In the genomic region with DNA sequence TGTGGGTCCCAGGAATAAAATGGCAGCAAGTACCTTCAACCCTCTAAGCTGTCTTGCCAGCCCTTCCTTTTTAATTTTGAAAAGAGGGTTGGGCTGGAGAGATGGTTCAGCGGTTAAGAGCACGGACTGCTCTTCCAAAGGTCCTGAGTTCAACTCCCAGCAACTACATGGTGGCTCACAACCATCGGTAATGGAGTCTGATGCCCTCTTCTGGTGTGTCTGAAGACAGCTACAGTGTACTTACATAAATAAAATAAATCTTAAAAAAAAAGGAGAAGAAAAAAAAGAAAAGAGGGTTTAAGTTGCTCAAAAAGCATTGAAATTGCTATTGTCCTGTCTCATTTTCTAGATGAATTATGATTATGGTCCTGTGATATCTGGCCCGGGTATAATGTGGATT, we compare ENCODE assay signal across 9 mouse cellular contexts. TPM values are rescaled to one million over a fixed set of nuclear protein-coding genes. Genes with fewer than 3 reads are reported as not detected.
DNase-seq lines count a peak whose midpoint lies in the region; ATAC-seq lines count a peak whose summit lies in the region.
"Had no signal": no experiment of that assay in that cellular context is flagged by ENCODE, and none has a peak within 500 bp of the region (broad histone marks: within the 10 kb centered on the region; RNA-seq: fewer than 3 reads in every experiment).

No protein-coding gene starts in this region.

- ATAC-seq in hindbrain, embryonic 11.5 days (ENCODE audit: low FRiP score): no peak
- ATAC-seq in midbrain, embryonic 15.5 days (replicated peaks): no peak
- ATAC-seq in midbrain, embryonic 16.5 days: no peak
- ATAC-seq in stomach, embryonic 16.5 days (ENCODE audit: insufficient read depth, low FRiP score): no peak

- H3K9ac ChIP-seq in hindbrain, embryonic 11.5 days (ENCODE audit: low read depth, low read length): no peak overlapping the region
- H3K9ac ChIP-seq in midbrain, embryonic 15.5 days: no peak overlapping the region
- H3K9ac ChIP-seq in midbrain, embryonic 16.5 days (ENCODE audit: low read depth, low read length): no peak overlapping the region
- no peak overlapping the region for H3K9ac ChIP-seq in stomach, embryonic 16.5 days (ENCODE audit: low read length)

- H3K27ac ChIP-seq in hindbrain, embryonic 10.5 days: 0 out of 2 replicates have a peak overlapping the region, but pooled peaks have one; percentile 99
- H3K27ac ChIP-seq in hindbrain, embryonic 11.5 days (ENCODE audit: low read depth, low read length): no peak overlapping the region
- H3K27ac ChIP-seq in midbrain, embryonic 15.5 days: no peak overlapping the region
- H3K27ac ChIP-seq in midbrain, embryonic 16.5 days (ENCODE audit: low read length): no peak overlapping the region
- no peak overlapping the region for H3K27ac ChIP-seq in limb, embryonic 10.5 days
- no peak overlapping the region for H3K27ac ChIP-seq in stomach, embryonic 16.5 days (ENCODE audit: low read length)

- no peak for DNase-seq in hindbrain, embryonic 10.5 days (ENCODE audit: low spot score)
- DNase-seq in hindbrain, embryonic 11.5 days (ENCODE audit: low spot score): no peak
- DNase-seq in limb, embryonic 10.5 days (ENCODE audit: low spot score): no peak
- DNase-seq in testis, postnatal 14 days (ENCODE audit: low spot score): no peak
- DNase-seq in layer of hippocampus, postnatal 10 days (ENCODE audit: low spot score in 2 of 2): no peak

- peaks cover 51% of the 10 kb centered on the region for H3K36me3 ChIP-seq in hindbrain, embryonic 10.5 days
- H3K36me3 ChIP-seq in hindbrain, embryonic 11.5 days (ENCODE audit: control insufficient read depth, insufficient read depth, low read length): peaks cover 13% of the 10 kb centered on the region
- peaks cover 32% of the 10 kb centered on the region for H3K36me3 ChIP-seq in midbrain, embryonic 15.5 days (replicated peaks)
- H3K36me3 ChIP-seq in midbrain, embryonic 16.5 days (ENCODE audit: control insufficient read depth, insufficient read depth, low read length): peaks cover 22% of the 10 kb centered on the region
- peaks cover 56% of the 10 kb centered on the region for H3K36me3 ChIP-seq in limb, embryonic 10.5 days
- H3K36me3 ChIP-seq in stomach, embryonic 16.5 days (ENCODE audit: control insufficient read depth, insufficient read depth, low read length): peaks cover 6% of the 10 kb centered on the region

- H3K4me1 ChIP-seq in hindbrain, embryonic 10.5 days (replicated peaks): peaks cover 24% of the 10 kb centered on the region
- H3K4me1 ChIP-seq in hindbrain, embryonic 11.5 days (replicated peaks; ENCODE audit: control insufficient read depth, insufficient read depth, low read length): peaks cover 7% of the 10 kb centered on the region
- H3K4me1 ChIP-seq in midbrain, embryonic 15.5 days: peaks cover 17% of the 10 kb centered on the region
- peaks cover 16% of the 10 kb centered on the region for H3K4me1 ChIP-seq in midbrain, embryonic 16.5 days (ENCODE audit: control insufficient read depth, insufficient read depth, low read length)
- peaks cover 17% of the 10 kb centered on the region for H3K4me1 ChIP-seq in limb, embryonic 10.5 days
- H3K4me1 ChIP-seq in stomach, embryonic 16.5 days (ENCODE audit: control insufficient read depth, insufficient read depth, low read length): peaks cover 11% of the 10 kb centered on the region; the same call in 1 of the 2 replicates

- H3K27me3 ChIP-seq in hindbrain, embryonic 10.5 days (ENCODE audit: insufficient read depth, poor library complexity, severe bottlenecking): no peaks in the 10 kb centered on the region
- H3K27me3 ChIP-seq in hindbrain, embryonic 11.5 days (ENCODE audit: control insufficient read depth, insufficient read depth, low read length): no peaks in the 10 kb centered on the region
- H3K27me3 ChIP-seq in midbrain, embryonic 15.5 days (replicated peaks): no peaks in the 10 kb centered on the region
- no peaks in the 10 kb centered on the region for H3K27me3 ChIP-seq in midbrain, embryonic 16.5 days (ENCODE audit: control insufficient read depth, insufficient read depth, low read depth, low read length)
- H3K27me3 ChIP-seq in limb, embryonic 10.5 days (ENCODE audit: low read depth, poor library complexity, severe bottlenecking): no peaks in the 10 kb centered on the region
- no peaks in the 10 kb centered on the region for H3K27me3 ChIP-seq in stomach, embryonic 16.5 days (ENCODE audit: control insufficient read depth, insufficient read depth, low read length)
- H3K27me3 ChIP-seq: megakaryocyte, embryonic 14.5 days had no signal

- H3K4me2 ChIP-seq in hindbrain, embryonic 11.5 days (replicated peaks; ENCODE audit: low read depth, low read length): no peak overlapping the region
- peak overlapping the region; percentile 81; the same call in 1 of the 2 replicates for H3K4me2 ChIP-seq in midbrain, embryonic 15.5 days
- no peak overlapping the region for H3K4me2 ChIP-seq in midbrain, embryonic 16.5 days (ENCODE audit: low read length)
- peak overlapping the region; percentile 65 for H3K4me2 ChIP-seq in stomach, embryonic 16.5 days (ENCODE audit: low read depth, low read length)

- 80% methylated on average over 4 of the region's 4 CpGs for WGBS in hindbrain, embryonic 10.5 days
- 81% methylated on average over 4 of the region's 4 CpGs for WGBS in hindbrain, embryonic 11.5 days
- 75% methylated on average over 4 of the region's 4 CpGs for WGBS in midbrain, embryonic 15.5 days
- WGBS in midbrain, embryonic 16.5 days: 77% methylated on average over 4 of the region's 4 CpGs
- 79% methylated on average over 4 of the region's 4 CpGs for WGBS in limb, embryonic 10.5 days
- 72% methylated on average over 4 of the region's 4 CpGs for WGBS in stomach, embryonic 16.5 days

- H3K4me3 ChIP-seq in hindbrain, embryonic 10.5 days: peak overlapping the region; percentile 83
- H3K4me3 ChIP-seq in hindbrain, embryonic 11.5 days (ENCODE audit: low read depth, low read length): no peak overlapping the region
- no peak overlapping the region for H3K4me3 ChIP-seq in midbrain, embryonic 15.5 days
- no peak overlapping the region for H3K4me3 ChIP-seq in midbrain, embryonic 16.5 days (ENCODE audit: low read depth, low read length)
- H3K4me3 ChIP-seq in limb, embryonic 10.5 days: peak overlapping the region; percentile 97
- H3K4me3 ChIP-seq in stomach, embryonic 16.5 days (replicated peaks; ENCODE audit: low read length): no peak overlapping the region

- no peaks in the 10 kb centered on the region for H3K9me3 ChIP-seq in hindbrain, embryonic 10.5 days
- H3K9me3 ChIP-seq in hindbrain, embryonic 11.5 days (ENCODE audit: control insufficient read depth, low read length): no peaks in the 10 kb centered on the region
- no peaks in the 10 kb centered on the region for H3K9me3 ChIP-seq in midbrain, embryonic 15.5 days
- H3K9me3 ChIP-seq in midbrain, embryonic 16.5 days (replicated peaks; ENCODE audit: control insufficient read depth, low read length, poor library complexity, severe bottlenecking): no peaks in the 10 kb centered on the region
- H3K9me3 ChIP-seq in limb, embryonic 10.5 days (replicated peaks): no peaks in the 10 kb centered on the region
- no peaks in the 10 kb centered on the region for H3K9me3 ChIP-seq in stomach, embryonic 16.5 days (replicated peaks; ENCODE audit: control insufficient read depth, low read length)
- H3K9me3 ChIP-seq: megakaryocyte, embryonic 14.5 days had no signal

RNA-seq across cellular contexts. Expression of gene Rpl13, which starts 0.9 kb away (rescaled TPM):
- polyA plus RNA-seq in hindbrain, embryonic 10.5 days (2016; fragmentation: Nextera tagmentation; extraction: Ambion mirVana): 1,248 and 1,330 TPM in 2 replicates
- polyA plus RNA-seq in hindbrain, embryonic 11.5 days (2014; fragmentation: Nextera tagmentation; extraction: Ambion mirVana): 1,308 and 1,334 TPM in 2 replicates
- polyA plus RNA-seq in midbrain, embryonic 15.5 days (2015; fragmentation: Nextera tagmentation; extraction: Ambion mirVana): 632 and 634 TPM in 2 replicates
- polyA plus RNA-seq in midbrain, embryonic 16.5 days (2015; fragmentation: Nextera tagmentation; extraction: Ambion mirVana): 639 and 669 TPM in 2 replicates
- polyA plus RNA-seq in limb, embryonic 10.5 days (2016; fragmentation: Nextera tagmentation; extraction: Ambion mirVana): 1,397 and 1,583 TPM in 2 replicates
- 1,046 and 1,463 TPM in 2 replicates for polyA plus RNA-seq in stomach, embryonic 16.5 days (2015; fragmentation: Nextera tagmentation; extraction: Ambion mirVana)
- total RNA-seq in layer of hippocampus, postnatal 10 days (2021): 100 to 1,000 TPM; 474 to 547 TPM

RNA-seq across cellular contexts. Expression of gene Cpne7, which starts 15.9 kb away (rescaled TPM):
- polyA plus RNA-seq in hindbrain, embryonic 10.5 days (2016; fragmentation: Nextera tagmentation; extraction: Ambion mirVana): 0.12 and 0.63 TPM in 2 replicates
- 0.10 and 0.45 TPM in 2 replicates for polyA plus RNA-seq in hindbrain, embryonic 11.5 days (2014; fragmentation: Nextera tagmentation; extraction: Ambion mirVana)
- 8.1 TPM in 2 replicates for polyA plus RNA-seq in midbrain, embryonic 15.5 days (2015; fragmentation: Nextera tagmentation; extraction: Ambion mirVana)
- polyA plus RNA-seq in midbrain, embryonic 16.5 days (2015; fragmentation: Nextera tagmentation; extraction: Ambion mirVana): 10.1 and 17.1 TPM in 2 replicates
- polyA plus RNA-seq in limb, embryonic 10.5 days (2016; fragmentation: Nextera tagmentation; extraction: Ambion mirVana): 1.2 TPM in 2 replicates
- polyA plus RNA-seq in stomach, embryonic 16.5 days (2015; fragmentation: Nextera tagmentation; extraction: Ambion mirVana): 2.2 and 3.4 TPM in 2 replicates
- 100 to 1,000 TPM; 232 to 244 TPM for total RNA-seq in layer of hippocampus, postnatal 10 days (2021)

RNA-seq across cellular contexts. Expression of gene Spg7, which starts 38.5 kb away (rescaled TPM):
- 56.6 and 58.2 TPM in 2 replicates for polyA plus RNA-seq in hindbrain, embryonic 10.5 days (2016; fragmentation: Nextera tagmentation; extraction: Ambion mirVana)
- 39.6 and 45.8 TPM in 2 replicates for polyA plus RNA-seq in hindbrain, embryonic 11.5 days (2014; fragmentation: Nextera tagmentation; extraction: Ambion mirVana)
- 48.7 and 49.0 TPM in 2 replicates for polyA plus RNA-seq in midbrain, embryonic 15.5 days (2015; fragmentation: Nextera tagmentation; extraction: Ambion mirVana)
- 47.4 and 48.2 TPM in 2 replicates for polyA plus RNA-seq in midbrain, embryonic 16.5 days (2015; fragmentation: Nextera tagmentation; extraction: Ambion mirVana)
- polyA plus RNA-seq in limb, embryonic 10.5 days (2016; fragmentation: Nextera tagmentation; extraction: Ambion mirVana): 57.8 and 60.5 TPM in 2 replicates
- 43.0 and 44.8 TPM in 2 replicates for polyA plus RNA-seq in stomach, embryonic 16.5 days (2015; fragmentation: Nextera tagmentation; extraction: Ambion mirVana)
- total RNA-seq in layer of hippocampus, postnatal 10 days (2021): 10 to 100 TPM; 65.8 to 75.5 TPM

RNA-seq across cellular contexts. Expression of gene Sult5a1, which starts 56.9 kb away (rescaled TPM):
- polyA plus RNA-seq in hindbrain, embryonic 10.5 days (2016; fragmentation: Nextera tagmentation; extraction: Ambion mirVana): 4.3 and 5.8 TPM in 2 replicates
- polyA plus RNA-seq in hindbrain, embryonic 11.5 days (2014; fragmentation: Nextera tagmentation; extraction: Ambion mirVana): 4.8 and 5.5 TPM in 2 replicates
- polyA plus RNA-seq in midbrain, embryonic 15.5 days (2015; fragmentation: Nextera tagmentation; extraction: Ambion mirVana): 1.6 and 2.1 TPM in 2 replicates
- polyA plus RNA-seq in midbrain, embryonic 16.5 days (2015; fragmentation: Nextera tagmentation; extraction: Ambion mirVana): 0.40 and 0.42 TPM in 2 replicates
- 4.6 and 5.2 TPM in 2 replicates for polyA plus RNA-seq in limb, embryonic 10.5 days (2016; fragmentation: Nextera tagmentation; extraction: Ambion mirVana)
- polyA plus RNA-seq in stomach, embryonic 16.5 days (2015; fragmentation: Nextera tagmentation; extraction: Ambion mirVana): 17.6 and 18.4 TPM in 2 replicates
- total RNA-seq in layer of hippocampus, postnatal 10 days (2021): 1 to 10 TPM in 1 of 2 experiments, under 1 TPM in 1; 0.80 to 1.1 TPM

RNA-seq across cellular contexts. Expression of gene Ankrd11, which starts 59.2 kb away (rescaled TPM):
- polyA plus RNA-seq in hindbrain, embryonic 10.5 days (2016; fragmentation: Nextera tagmentation; extraction: Ambion mirVana): 31.4 and 34.3 TPM in 2 replicates
- 52.7 and 68.2 TPM in 2 replicates for polyA plus RNA-seq in hindbrain, embryonic 11.5 days (2014; fragmentation: Nextera tagmentation; extraction: Ambion mirVana)
- 69.4 and 71.7 TPM in 2 replicates for polyA plus RNA-seq in midbrain, embryonic 15.5 days (2015; fragmentation: Nextera tagmentation; extraction: Ambion mirVana)
- polyA plus RNA-seq in midbrain, embryonic 16.5 days (2015; fragmentation: Nextera tagmentation; extraction: Ambion mirVana): 23.2 and 25.8 TPM in 2 replicates
- 54.8 and 63.9 TPM in 2 replicates for polyA plus RNA-seq in limb, embryonic 10.5 days (2016; fragmentation: Nextera tagmentation; extraction: Ambion mirVana)
- 23.1 and 24.6 TPM in 2 replicates for polyA plus RNA-seq in stomach, embryonic 16.5 days (2015; fragmentation: Nextera tagmentation; extraction: Ambion mirVana)
- total RNA-seq in layer of hippocampus, postnatal 10 days (2021): 100 to 1,000 TPM; 147 to 160 TPM

Comparison
In these comparisons a context has a peak if more than half of its experiments do, and no peak if none do; other contexts are left out.
1. H3K4me3 ChIP-seq: peak in hindbrain, embryonic 10.5 days (single experiment) and limb, embryonic 10.5 days (single experiment); none in hindbrain, embryonic 11.5 days (single experiment), midbrain, embryonic 15.5 days (single experiment), midbrain, embryonic 16.5 days (single experiment) and stomach, embryonic 16.5 days (single experiment).
2. H3K4me2 ChIP-seq: peak in midbrain, embryonic 15.5 days (single experiment) and stomach, embryonic 16.5 days (single experiment); none in hindbrain, embryonic 11.5 days (single experiment) and midbrain, embryonic 16.5 days (single experiment).